Mouse (Mus musculus) intestine, embryonic 16.5 days (tissue): ENCODE results near the gene Cdkl5. TPM values are rescaled to one million over a fixed set of nuclear protein-coding genes. Genes with fewer than 3 reads are reported as not detected.

Experiments
- ATAC-seq: fragments of 200-750 bp; cut with Nextera tagmentation; 2 replicates; pipeline ENCODE4 v1.8.0; 2017; ENCODE audit warnings: moderate TSS enrichment, moderate library complexity
- H3K27ac ChIP-seq: fragments of 300-500 bp; sonication (generic); 2 replicates; pipeline ENCODE4 v1.5.1; 2014; ENCODE audit warnings: mild to moderate bottlenecking, low read length
- H3K27me3 ChIP-seq: fragments of 300-500 bp; sonication (generic); replicated peaks from 2 replicates; pipeline ENCODE4 v1.6.1; 2014; ENCODE audit warnings: low read length, control low read depth, mixed read lengths; ENCODE audit not compliant: control insufficient read depth, insufficient read depth
- H3K36me3 ChIP-seq: fragments of 300-500 bp; sonication (generic); 2 replicates; pipeline ENCODE4 v1.6.1; 2014; ENCODE audit warnings: low read length, control low read depth; ENCODE audit not compliant: control insufficient read depth, insufficient read depth
- H3K4me1 ChIP-seq: fragments of 300-500 bp; sonication (generic); 2 replicates; pipeline ENCODE4 v1.6.1; 2014; ENCODE audit warnings: low read length, control low read depth, mixed read lengths; ENCODE audit not compliant: control insufficient read depth, insufficient read depth
- H3K4me2 ChIP-seq: fragments of 300-500 bp; sonication (generic); 2 replicates; pipeline ENCODE4 v1.6.1; 2014; ENCODE audit warnings: low read depth, low read length, control low read depth
- H3K4me3 ChIP-seq: fragments of 300-500 bp; sonication (generic); 2 replicates; pipeline ENCODE4 v1.5.1; 2014; ENCODE audit warnings: mild to moderate bottlenecking, low read length
- H3K9ac ChIP-seq: fragments of 300-500 bp; sonication (generic); 2 replicates; pipeline ENCODE4 v1.6.1; 2014; ENCODE audit warnings: low read depth, low read length
- H3K9me3 ChIP-seq: fragments of 300-500 bp; sonication (generic); 2 replicates; pipeline ENCODE4 v1.6.1; 2016; ENCODE audit warnings: low read length, control low read depth; ENCODE audit not compliant: control insufficient read depth
- WGBS: fragments of 180-500 bp; shearing (Covaris S2); extraction: QIAGEN DNeasy Blood & Tissue Kit; methylation state at CpG from one replicate; pipeline ENCODE4 v1.1.7; 2014; 5-methylcytosine and 5-hydroxymethylcytosine counted together
- polyA plus RNA-seq: library from polyadenylated mRNA; unstranded; fragments of >200 nt; fragmentation: Nextera tagmentation; extraction: Ambion mirVana; gene quantifications from 2 replicates; pipeline ENCODE4 v1.2.1, GENCODE M21; 2015

Cdkl5 gene
- polyA plus RNA-seq: 1.4 and 1.5 TPM in 2 replicates

DNA sequence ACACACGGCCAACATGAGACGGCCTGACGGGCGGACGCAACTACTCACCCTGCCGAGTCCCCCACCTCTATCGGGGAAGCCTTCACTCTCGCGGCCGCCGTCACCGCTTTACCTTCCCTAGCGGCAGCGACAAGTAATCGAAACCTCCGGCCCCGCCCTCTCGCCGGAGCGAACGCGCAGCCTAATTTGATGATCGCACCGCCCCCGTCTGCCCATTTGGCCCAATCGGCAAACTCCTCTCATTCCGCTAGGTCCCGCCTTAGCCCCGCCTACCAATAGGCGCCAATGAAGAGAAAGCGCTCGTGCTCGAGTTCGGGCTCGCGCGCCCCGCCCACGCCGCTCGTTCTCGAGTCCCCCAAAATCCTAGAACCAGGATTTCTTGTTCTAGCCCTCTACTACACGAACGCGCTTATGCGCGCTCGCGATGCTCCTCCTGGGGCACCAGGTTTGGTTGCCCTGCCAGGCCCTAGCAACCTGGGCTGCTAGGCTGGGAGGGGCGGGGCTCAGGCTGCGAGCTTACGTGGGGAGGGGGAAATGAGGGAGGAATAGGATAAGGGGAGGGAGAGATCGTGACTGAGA, at the start of gene Cdkl5:
TSS of gene Cdkl5 (minus strand) at position 162 of the 579 bp plus-strand sequence.
- H3K27me3 ChIP-seq: 0 out of 2 replicates have a peak, but pooled peaks cover 5% of the 10 kb centered on the region
- H3K4me2 ChIP-seq: peak within 1 kb of the TSS; percentile 50
- H3K4me1 ChIP-seq: no peaks in the 10 kb centered on the region
- peak; percentile 96 for ATAC-seq
- peak within 1 kb of the TSS; percentile 54 for H3K27ac ChIP-seq
- no peaks in the 10 kb centered on the region for H3K9me3 ChIP-seq
- WGBS: 21% methylated on average over 53 of the region's 53 CpGs
- peak within 1 kb of the TSS; percentile 61 for H3K4me3 ChIP-seq
- no peaks in the 10 kb centered on the region for H3K36me3 ChIP-seq
- peak within 1 kb of the TSS; percentile 71 for H3K9ac ChIP-seq

- Histone ChIP-seq H3K27me3 (no peaks in the 10 kb centered on the region), H3K36me3 (no peaks in the 10 kb centered on the region), H3K27ac (no peak overlapping the region), H3K9me3 (no peaks in the 10 kb centered on the region), H3K4me2 (no peak overlapping the region), H3K4me1 (no peaks in the 10 kb centered on the region), H3K4me3 (no peak overlapping the region), H3K9ac (no peak overlapping the region)
- ATAC-seq: no peak
- 35% methylated on average over 3 of the region's 3 CpGs for WGBS
These were observed 38.8 kb upstream of the Cdkl5 start for GRCm38 (mm10) chrX:161033235-161033803.

DNA sequence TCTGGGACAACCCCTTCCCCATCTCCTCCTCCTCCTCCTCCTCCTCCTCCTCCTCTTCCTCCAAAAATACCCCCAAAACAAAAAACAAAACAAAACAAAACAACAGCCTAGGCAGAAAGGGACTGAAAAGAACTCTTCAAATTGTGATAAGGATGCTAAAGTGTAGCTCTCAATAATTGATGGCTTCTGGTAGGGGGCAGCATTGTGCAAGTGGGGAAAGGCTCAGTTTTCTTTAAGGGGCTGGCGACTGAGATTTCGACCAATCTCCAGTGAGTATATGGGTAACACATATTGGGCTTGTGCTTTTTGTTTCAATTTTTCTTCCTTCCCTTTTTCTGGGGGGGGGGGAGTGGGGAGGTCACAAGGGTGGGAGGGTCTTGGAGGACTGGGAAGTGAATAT, 37.9 kb upstream of the Cdkl5 start:
- Histone ChIP-seq H3K9me3 (no peaks in the 10 kb centered on the region), H3K4me1 (no peaks in the 10 kb centered on the region), H3K9ac (no peak overlapping the region), H3K27me3 (no peaks in the 10 kb centered on the region), H3K4me3 (no peak overlapping the region), H3K27ac (no peak overlapping the region), H3K4me2 (no peak overlapping the region), H3K36me3 (no peaks in the 10 kb centered on the region)
- ATAC-seq: no peak
- 53% methylated on average over 2 of the region's 2 CpGs for WGBS

GRCm38 (mm10) chrX:161030233-161030632, 35.7 kb upstream of the Cdkl5 start:
- no peak for ATAC-seq
- Histone ChIP-seq H3K27ac (no peak overlapping the region), H3K27me3 (no peaks in the 10 kb centered on the region), H3K9me3 (no peaks in the 10 kb centered on the region), H3K4me3 (no peak overlapping the region), H3K9ac (no peak overlapping the region), H3K4me1 (no peaks in the 10 kb centered on the region), H3K36me3 (no peaks in the 10 kb centered on the region), H3K4me2 (no peak overlapping the region)

GRCm38 (mm10) chrX:161024475-161024874, 30.0 kb upstream of the Cdkl5 start:
- no peak overlapping the region for H3K4me2 ChIP-seq
- H3K4me1 ChIP-seq: no peaks in the 10 kb centered on the region
- no peaks in the 10 kb centered on the region for H3K9me3 ChIP-seq
- H3K27ac ChIP-seq: no peak overlapping the region
- no peaks in the 10 kb centered on the region for H3K36me3 ChIP-seq
- no peak overlapping the region for H3K4me3 ChIP-seq
- no peaks in the 10 kb centered on the region for H3K27me3 ChIP-seq
- no peak overlapping the region for H3K9ac ChIP-seq
- no peak for ATAC-seq
- 76% methylated on average over 2 of the region's 2 CpGs for WGBS

DNA sequence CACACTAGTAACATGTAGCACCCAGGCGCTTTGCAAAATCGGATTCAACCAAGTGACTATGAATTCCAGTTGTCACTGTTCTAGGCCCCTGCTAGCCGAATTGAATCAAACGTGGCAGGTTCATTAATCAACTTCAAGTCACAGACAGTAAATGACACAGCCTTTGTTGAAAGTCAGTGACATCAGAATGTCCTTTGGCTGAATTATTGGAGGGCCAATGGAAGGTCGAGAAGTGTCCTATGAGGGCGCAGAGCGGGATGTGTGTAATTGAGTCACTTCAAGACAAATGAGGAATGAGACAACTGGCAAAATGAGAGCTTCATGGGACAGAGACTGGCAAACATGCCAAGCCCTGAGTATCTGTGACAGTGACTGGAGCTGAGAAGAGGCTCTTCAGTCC, 27.0 kb upstream of the Cdkl5 start:
- H3K4me2 ChIP-seq: no peak overlapping the region
- H3K9ac ChIP-seq: no peak overlapping the region
- no peaks in the 10 kb centered on the region for H3K27me3 ChIP-seq
- H3K36me3 ChIP-seq: no peaks in the 10 kb centered on the region
- no peak for ATAC-seq
- no peaks in the 10 kb centered on the region for H3K4me1 ChIP-seq
- no peak overlapping the region for H3K27ac ChIP-seq
- WGBS: 75% methylated on average over 7 of the region's 7 CpGs
- H3K9me3 ChIP-seq: no peaks in the 10 kb centered on the region
- no peak overlapping the region for H3K4me3 ChIP-seq

GRCm38 (mm10) chrX:161018179-161018578, 23.7 kb upstream of the Cdkl5 start:
- H3K9me3 ChIP-seq: no peaks in the 10 kb centered on the region
- WGBS: 71% methylated on average over 1 of the region's 1 CpGs
- no peak overlapping the region for H3K4me2 ChIP-seq
- H3K9ac ChIP-seq: no peak overlapping the region
- H3K27me3 ChIP-seq: no peaks in the 10 kb centered on the region
- H3K4me3 ChIP-seq: no peak overlapping the region
- no peaks in the 10 kb centered on the region for H3K36me3 ChIP-seq
- no peak for ATAC-seq
- no peaks in the 10 kb centered on the region for H3K4me1 ChIP-seq
- no peak overlapping the region for H3K27ac ChIP-seq

DNA sequence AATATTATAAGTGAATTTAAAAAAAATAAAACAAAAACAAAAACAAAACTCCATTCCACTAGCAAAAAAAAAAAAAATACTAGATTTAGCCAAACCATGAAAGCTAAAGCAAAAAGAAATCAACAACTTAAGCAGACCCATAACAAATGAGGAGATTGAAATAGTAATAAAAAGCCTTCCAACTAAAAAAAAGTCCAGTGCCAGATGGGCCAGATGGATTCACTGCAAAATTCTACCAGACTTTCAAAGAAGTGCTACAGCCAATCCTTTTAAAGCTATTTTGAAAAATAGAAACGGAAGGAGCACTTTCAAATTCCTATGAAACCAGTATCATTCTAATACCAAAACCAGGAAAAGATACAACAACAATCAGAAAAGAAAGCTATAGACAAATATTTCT, 11.8 kb upstream of the Cdkl5 start:
- no peak overlapping the region for H3K27ac ChIP-seq
- H3K4me3 ChIP-seq: no peak overlapping the region
- no peak overlapping the region for H3K9ac ChIP-seq
- 86% methylated on average over 1 of the region's 1 CpGs for WGBS
- no peaks in the 10 kb centered on the region for H3K4me1 ChIP-seq
- no peak for ATAC-seq
- no peaks in the 10 kb centered on the region for H3K36me3 ChIP-seq
- no peak overlapping the region for H3K4me2 ChIP-seq
- no peaks in the 10 kb centered on the region for H3K27me3 ChIP-seq
- no peaks in the 10 kb centered on the region for H3K9me3 ChIP-seq

GRCm38 (mm10) chrX:160996051-160996450, 1.5 kb upstream of the Cdkl5 start:
- H3K4me1 ChIP-seq: no peaks in the 10 kb centered on the region
- ATAC-seq: no peak
- H3K27ac ChIP-seq: no peak overlapping the region
- no peak overlapping the region for H3K4me3 ChIP-seq
- WGBS: 21% methylated on average over 5 of the region's 5 CpGs
- H3K9me3 ChIP-seq: no peaks in the 10 kb centered on the region
- H3K9ac ChIP-seq: no peak overlapping the region
- no peak overlapping the region for H3K4me2 ChIP-seq
- no peaks in the 10 kb centered on the region for H3K36me3 ChIP-seq
- H3K27me3 ChIP-seq: 0 out of 2 replicates have a peak, but pooled peaks cover 5% of the 10 kb centered on the region
